Mouse (Mus musculus) layer of hippocampus, adult 9-11 months (tissue): ENCODE results near the gene Lsm14a.

Source experiments
- DNase-seq: peaks from one replicate; pipeline ENCODE4 v3.0.0; 2022

The Lsm14a gene

GRCm38 (mm10) chr7:34393215-34393614 is at the start of gene Lsm14a:
TSS of gene Lsm14a (minus strand) at chr7:34393315.
- no peak for DNase-seq

GRCm38 (mm10) chr7:34438903-34439302 is 45.8 kb upstream of the Lsm14a start:
- DNase-seq, result no peak

- DNase-seq, result no peak
Observed at GRCm38 (mm10) chr7:34433597-34433996, 40.5 kb upstream of the Lsm14a start.

GRCm38 (mm10) chr7:34421201-34421600 is 28.1 kb upstream of the Lsm14a start:
- no peak for DNase-seq

- DNase-seq, result no peak
Observed at GRCm38 (mm10) chr7:34407492-34407891, 14.4 kb upstream of the Lsm14a start.

GRCm38 (mm10) chr7:34403876-34404275 is 10.8 kb upstream of the Lsm14a start:
- DNase-seq, result no peak

- DNase-seq, result no peak
Observed at GRCm38 (mm10) chr7:34400070-34400469, 7.0 kb upstream of the Lsm14a start.

- no peak for DNase-seq
Observed at GRCm38 (mm10) chr7:34398831-34399230, 5.7 kb upstream of the Lsm14a start.

- no peak for DNase-seq
Observed at GRCm38 (mm10) chr7:34396791-34397190, 3.7 kb upstream of the Lsm14a start.

- DNase-seq, result no peak
Observed at GRCm38 (mm10) chr7:34395761-34396160, 2.6 kb upstream of the Lsm14a start.

- DNase-seq, result no peak
Observed at GRCm38 (mm10) chr7:34394636-34395035, 1.5 kb upstream of the Lsm14a start.

- DNase-seq, result peak; percentile 36
Observed at GRCm38 (mm10) chr7:34394091-34394490, 976 bp upstream of the Lsm14a start.

GRCm38 (mm10) chr7:34392335-34392734 is 780 bp downstream of the Lsm14a start:
- DNase-seq, result no peak

- no peak for DNase-seq
Observed at GRCm38 (mm10) chr7:34391711-34392110, 1.4 kb downstream of the Lsm14a start.

GRCm38 (mm10) chr7:34390834-34391155 is 2.3 kb downstream of the Lsm14a start:
- DNase-seq, result peak; percentile 27

GRCm38 (mm10) chr7:34390111-34390833 is 2.8 kb downstream of the Lsm14a start:
- peak; percentile 14 for DNase-seq

GRCm38 (mm10) chr7:34389277-34390085 is 3.6 kb downstream of the Lsm14a start:
- peak; percentile 93 for DNase-seq

GRCm38 (mm10) chr7:34388445-34389276 is 4.5 kb downstream of the Lsm14a start:
- DNase-seq, result peak; percentile 62

GRCm38 (mm10) chr7:34387784-34388444 is 5.2 kb downstream of the Lsm14a start:
- no peak for DNase-seq

- DNase-seq, result no peak
Observed at GRCm38 (mm10) chr7:34382803-34383202, 10.3 kb downstream of the Lsm14a start.

GRCm38 (mm10) chr7:34381733-34382132 is 11.4 kb downstream of the Lsm14a start:
- DNase-seq, result no peak

- no peak for DNase-seq
Observed at GRCm38 (mm10) chr7:34380311-34380710, 12.8 kb downstream of the Lsm14a start.

- DNase-seq, result no peak
Observed at GRCm38 (mm10) chr7:34373906-34374305, 19.2 kb downstream of the Lsm14a start.
